Mouse (Mus musculus): ENCODE data around the gene Mfsd12.

DNA sequence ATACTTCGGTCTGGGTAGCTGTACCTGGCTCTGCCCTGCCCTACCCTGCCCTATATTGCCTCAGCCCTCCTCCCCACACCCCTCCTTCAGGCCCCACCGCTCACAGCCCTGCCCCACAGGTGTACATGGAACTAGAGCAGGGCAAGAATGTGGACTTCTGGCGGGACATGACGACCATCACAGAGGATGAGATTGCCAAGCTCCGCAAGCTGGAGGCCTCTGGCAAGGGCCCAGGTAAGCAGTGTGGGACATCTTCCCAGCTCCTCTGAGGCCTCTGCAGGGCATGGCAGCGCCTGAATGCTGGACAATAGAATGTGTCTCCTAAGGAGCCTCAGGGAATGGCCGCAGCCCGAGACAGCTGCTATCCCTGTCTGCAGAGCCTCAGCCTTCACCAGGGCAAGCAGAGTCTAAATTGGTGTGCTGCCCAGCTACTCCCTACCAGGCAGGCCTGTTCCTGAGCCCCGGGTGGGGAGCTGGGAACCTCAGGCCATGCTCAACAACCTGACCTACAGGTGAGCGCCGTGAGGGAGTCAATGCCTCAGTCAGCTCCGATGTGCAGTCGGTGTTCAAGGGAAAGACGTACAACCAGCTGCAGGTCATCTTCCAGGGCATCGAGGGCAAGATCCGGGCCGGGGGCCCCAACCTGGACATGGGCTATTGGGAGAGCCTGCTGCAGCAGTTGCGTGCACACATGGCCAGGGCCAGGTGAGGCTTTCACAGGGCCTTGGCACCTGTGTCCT lies 33.3 kb upstream of the Mfsd12 start:
- TF ChIP-seq CTCF (IDR thresholded peaks at IDR 0.05; ENCODE audit: control insufficient read depth, insufficient read depth, low read length) (no peak), POLR2A (IDR thresholded peaks at IDR 0.05; ENCODE audit: borderline replicate concordance, control insufficient read depth, low read depth, low read length) (no peak)

All from bone marrow, adult 2 months (tissue).